Mouse (Mus musculus) C2C12 (cell line): ENCODE data around the gene Fcho1.
"Not testable (repeated sequence)": the region's sequence is repeated elsewhere in the genome, so short reads cannot be mapped to it uniquely, and the experiment has no call there.

Experiments
- CEBPB ChIP-seq: IDR thresholded peaks from one replicate; pipeline ENCODE4 v1.6.1; 2011; ENCODE audit warnings: low read depth, mild to moderate bottlenecking, control low read depth, moderate library complexity
- CTCF ChIP-seq: IDR thresholded peaks from one replicate; pipeline ENCODE4 v1.5.1; 2011; ENCODE audit not compliant: control insufficient read depth, insufficient read depth, insufficient read length
- FOSL1 ChIP-seq: IDR thresholded peaks from one replicate; pipeline ENCODE4 v1.8.0; 2011; ENCODE audit warnings: mild to moderate bottlenecking, low read length; ENCODE audit not compliant: poor library complexity, insufficient read depth, severe bottlenecking
- MAX ChIP-seq: IDR thresholded peaks from one replicate; pipeline ENCODE4 v1.6.1; 2011; ENCODE audit warnings: mild to moderate bottlenecking, control low read depth
- MYOG ChIP-seq: IDR thresholded peaks from one replicate; pipeline ENCODE4 v1.6.1; 2011; ENCODE audit not compliant: control insufficient read depth, insufficient read length; ENCODE audit errors: extremely low read depth
- USF1 ChIP-seq: IDR thresholded peaks from one replicate; pipeline ENCODE4 v1.6.1; 2011; ENCODE audit warnings: low read depth, mild to moderate bottlenecking, control low read depth, moderate library complexity

- not testable (repeated sequence) for TF ChIP-seq CTCF, MYOG, USF1, CEBPB, MAX, FOSL1
These were observed 27.5 kb upstream of the Fcho1 start for GRCm38 (mm10) chr8:71752881-71753552.
